Comparison of ENCODE assay signal across 18 mouse cellular contexts in genomic region chr3:16688973-16689372, GRCm38 (mm10).
"Had no signal": no experiment of that assay in that cellular context is flagged by ENCODE, and none has a peak within 500 bp of the region (broad histone marks: within the 10 kb centered on the region; RNA-seq: fewer than 3 reads in every experiment).

No protein-coding gene starts in this region.

- H3K27ac ChIP-seq: liver, embryonic 14.5 days; midbrain, embryonic 10.5 days; midbrain, embryonic 12.5 days; neural tube, embryonic 13.5 days had no signal

- H3K27me3 ChIP-seq: midbrain, embryonic 12.5 days; neural tube, embryonic 13.5 days had no signal

- H3K9me3 ChIP-seq: midbrain, embryonic 10.5 days; midbrain, embryonic 12.5 days; neural tube, embryonic 13.5 days had no signal

- H3K4me1 ChIP-seq: midbrain, embryonic 10.5 days; midbrain, embryonic 12.5 days; neural tube, embryonic 13.5 days had no signal

- H3K4me3 ChIP-seq: midbrain, embryonic 10.5 days; midbrain, embryonic 12.5 days; myocyte; neural tube, embryonic 13.5 days had no signal

- H3K9ac ChIP-seq: liver, embryonic 14.5 days; lung, embryonic 14.5 days; midbrain, embryonic 12.5 days; neural tube, embryonic 13.5 days had no signal

- ATAC-seq: midbrain, embryonic 16.5 days had no signal

- H3K36me3 ChIP-seq: midbrain, embryonic 10.5 days; midbrain, embryonic 12.5 days; neural tube, embryonic 13.5 days had no signal

- H3K4me2 ChIP-seq: lung, embryonic 14.5 days; midbrain, embryonic 12.5 days; neural tube, embryonic 13.5 days had no signal

- DNase-seq: lung, adult 18-20 months; lung, embryonic 14.5 days; lung, postnatal 10 days; lung, postnatal 4 days; midbrain, embryonic 14.5 days; right cerebral cortex, adult 18-20 months; right cerebral cortex, postnatal 25 days; right cerebral cortex, postnatal 4 days; spleen, adult 18-20 months; thymus, adult 18-20 months; thymus, postnatal 14 days; thymus, postnatal 36 days had no signal
